Mouse (Mus musculus): ENCODE data around the gene Htra3.

DNA sequence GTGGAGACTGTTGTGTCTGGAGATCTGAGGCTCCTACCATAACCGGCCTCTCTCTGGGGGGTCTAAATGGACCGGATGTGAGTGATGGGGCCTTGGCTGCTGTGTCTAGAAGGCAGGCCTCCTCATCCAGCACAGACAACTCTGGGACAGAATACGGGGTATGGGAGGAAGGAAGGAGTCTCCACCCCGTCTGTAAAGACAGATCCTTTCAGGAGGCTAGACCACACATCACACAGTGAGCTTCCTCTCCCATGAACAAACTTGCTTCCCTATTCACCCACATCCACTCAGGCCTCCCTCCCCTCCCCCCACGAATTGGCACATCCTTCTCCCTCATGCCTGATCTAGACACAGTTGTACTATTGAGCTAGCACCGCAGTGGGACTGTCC is 9.2 kb downstream of the Htra3 start:
- TF ChIP-seq CTCF (IDR thresholded peaks at IDR 0.05; ENCODE audit: low read depth) (no peak), EP300 (IDR thresholded peaks at IDR 0.05; ENCODE audit: low read depth) (no peak)

Measured in liver, postnatal 0 days (tissue).